Mouse (Mus musculus): ENCODE results near the gene Gpa33. TPM values are rescaled to one million over a fixed set of nuclear protein-coding genes. Genes with fewer than 3 reads are reported as not detected.

Gene Gpa33
- total RNA-seq (2022): under 1 TPM in 2 of 4 experiments, not detected in 2; 0.56 to 0.62 TPM

- no peak for DNase-seq
Observed at GRCm38 (mm10) chr1:166130224-166130860, at the start of gene Gpa33. Gpa33 (plus strand) TSS chr1:166130238.

GRCm38 (mm10) chr1:166088446-166089170 lies 41.4 kb upstream of the Gpa33 start:
- no peak for DNase-seq

- DNase-seq: no peak
Observed at GRCm38 (mm10) chr1:166089337-166089736, 40.7 kb upstream of the Gpa33 start.

- DNase-seq: no peak
Observed at GRCm38 (mm10) chr1:166089739-166090138, 40.3 kb upstream of the Gpa33 start.

- no peak for DNase-seq
Observed at GRCm38 (mm10) chr1:166090306-166090705, 39.7 kb upstream of the Gpa33 start.

GRCm38 (mm10) chr1:166094462-166094861 lies 35.6 kb upstream of the Gpa33 start:
- DNase-seq: no peak

GRCm38 (mm10) chr1:166098120-166098519 lies 31.9 kb upstream of the Gpa33 start:
- DNase-seq: no peak

GRCm38 (mm10) chr1:166102920-166103608 lies 27.0 kb upstream of the Gpa33 start:
- no peak for DNase-seq

- no peak for DNase-seq
Observed at GRCm38 (mm10) chr1:166104858-166105257, 25.2 kb upstream of the Gpa33 start.

- no peak for DNase-seq
Observed at GRCm38 (mm10) chr1:166105464-166105863, 24.6 kb upstream of the Gpa33 start.

- DNase-seq: no peak
Observed at GRCm38 (mm10) chr1:166114986-166115385, 15.1 kb upstream of the Gpa33 start.

GRCm38 (mm10) chr1:166115719-166116118 lies 14.3 kb upstream of the Gpa33 start:
- no peak for DNase-seq

- no peak for DNase-seq
Observed at GRCm38 (mm10) chr1:166117866-166118639, 12.0 kb upstream of the Gpa33 start.

- DNase-seq: no peak
Observed at GRCm38 (mm10) chr1:166122114-166122513, 7.9 kb upstream of the Gpa33 start.

- DNase-seq: no peak
Observed at GRCm38 (mm10) chr1:166123045-166123444, 7.0 kb upstream of the Gpa33 start.

- DNase-seq: no peak
Observed at GRCm38 (mm10) chr1:166123751-166124150, 6.3 kb upstream of the Gpa33 start.

GRCm38 (mm10) chr1:166124932-166125593 lies 5.0 kb upstream of the Gpa33 start:
- DNase-seq: no peak

- no peak for DNase-seq
Observed at GRCm38 (mm10) chr1:166126290-166126689, 3.7 kb upstream of the Gpa33 start.

GRCm38 (mm10) chr1:166126795-166127194 lies 3.2 kb upstream of the Gpa33 start:
- no peak for DNase-seq

GRCm38 (mm10) chr1:166127719-166128118 lies 2.3 kb upstream of the Gpa33 start, which contains the start of gene Dusp27:
Dusp27 (minus strand) TSS chr1:166127922.
- DNase-seq: no peak

- DNase-seq: no peak
Observed at GRCm38 (mm10) chr1:166128551-166128950, 1.5 kb upstream of the Gpa33 start.

GRCm38 (mm10) chr1:166132367-166132766 lies 2.3 kb downstream of the Gpa33 start:
- no peak for DNase-seq
